Mouse (Mus musculus) stomach, postnatal 0 days (tissue): Measurements from ENCODE around the gene Gm11146.

Source experiments
- CTCF ChIP-seq: IDR thresholded peaks from 2 replicates; pipeline ENCODE4 v1.5.1; 2016; ENCODE audit warnings: antibody characterized with exemption, low read depth, mild to moderate bottlenecking, moderate library complexity
- EP300 ChIP-seq: optimal IDR thresholded peaks from 2 replicates; pipeline ENCODE3; 2016; ENCODE audit warnings: antibody characterized with exemption

DNA sequence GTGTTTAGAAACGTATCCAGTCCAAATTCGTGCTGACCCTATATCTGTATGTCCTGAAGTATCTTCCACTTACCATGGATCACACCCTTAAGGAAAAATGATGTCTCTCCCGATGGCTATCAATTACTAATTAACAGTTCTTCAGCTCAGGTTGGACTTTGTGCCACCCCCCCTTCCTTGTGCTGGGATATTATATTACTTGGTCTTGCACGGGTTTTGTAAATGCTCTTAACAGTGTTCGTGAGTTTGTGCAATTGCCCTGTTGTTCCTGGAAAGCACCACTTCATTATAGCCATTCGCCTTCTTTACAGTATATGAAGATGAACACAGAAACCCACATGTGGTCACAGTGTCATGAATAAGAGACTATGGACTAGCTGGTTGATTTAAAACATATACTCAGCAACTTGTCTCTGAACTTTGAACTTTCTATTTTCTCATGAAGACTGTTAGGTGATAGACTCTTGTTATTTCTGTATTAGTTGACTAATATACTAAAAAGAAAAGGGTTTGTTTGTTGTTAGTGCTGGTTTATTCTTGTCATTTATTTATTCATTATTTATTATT lies 30.5 kb upstream of the Gm11146 start:
- TF ChIP-seq CTCF (no peak), EP300 (no peak)
